In genomic region chr19:32675766-32676165, GRCm38 (mm10) we compare ENCODE assay signal across 17 mouse cellular contexts.
"Had no signal": no experiment of that assay in that cellular context is flagged by ENCODE, and none has a peak within 500 bp of the region (broad histone marks: within the 10 kb centered on the region; RNA-seq: fewer than 3 reads in every experiment).

No protein-coding gene starts in this region.

- H3K27ac ChIP-seq: midbrain, embryonic 10.5 days; midbrain, embryonic 12.5 days; neural tube, embryonic 12.5 days had no signal

- H3K4me3 ChIP-seq: midbrain, embryonic 10.5 days; midbrain, embryonic 12.5 days; neural tube, embryonic 12.5 days had no signal

- DNase-seq: lung, adult 18-20 months; lung, embryonic 14.5 days; lung, postnatal 10 days; lung, postnatal 4 days; midbrain, embryonic 14.5 days; retina, postnatal 1 day; right cerebral cortex, adult 18-20 months; right cerebral cortex, postnatal 25 days; right cerebral cortex, postnatal 4 days; spleen, adult 18-20 months; thymus, adult 18-20 months; thymus, postnatal 14 days; thymus, postnatal 36 days had no signal

- H3K4me2 ChIP-seq: lung, embryonic 14.5 days; midbrain, embryonic 12.5 days; neural tube, embryonic 12.5 days had no signal

- H3K4me1 ChIP-seq: midbrain, embryonic 10.5 days; midbrain, embryonic 12.5 days; neural tube, embryonic 12.5 days had no signal

- H3K9ac ChIP-seq: lung, embryonic 14.5 days; midbrain, embryonic 12.5 days; neural tube, embryonic 12.5 days had no signal

- H3K9me3 ChIP-seq: midbrain, embryonic 10.5 days; midbrain, embryonic 12.5 days; neural tube, embryonic 12.5 days had no signal

- ATAC-seq: midbrain, embryonic 16.5 days had no signal

- H3K27me3 ChIP-seq: midbrain, embryonic 12.5 days; neural tube, embryonic 12.5 days had no signal
